Mouse (Mus musculus): Measurements from ENCODE around the gene Rai1. TPM values are rescaled to one million over a fixed set of nuclear protein-coding genes. Genes with fewer than 3 reads are reported as not detected.

Rai1 gene
- polyA plus RNA-seq, 1 experiment: 205 TPM

DNA sequence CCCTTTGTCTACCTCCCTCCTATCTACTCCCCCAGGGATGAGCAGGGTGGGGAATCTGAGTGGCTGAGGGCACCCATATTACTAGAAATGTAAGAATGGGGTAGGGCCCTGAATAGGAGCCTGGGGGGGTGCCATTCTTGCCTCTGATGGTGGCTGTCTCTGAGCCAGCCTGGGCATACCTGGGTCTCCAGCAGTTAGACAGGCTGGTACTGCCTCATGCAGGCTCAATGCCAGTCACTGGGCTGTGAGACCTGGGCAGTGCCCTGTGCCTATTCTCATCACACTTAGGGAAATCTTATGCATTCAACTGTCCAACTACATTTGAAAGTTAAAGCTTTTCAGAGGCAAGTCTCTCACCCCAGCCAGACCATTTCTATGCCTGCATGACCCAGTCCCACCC, 11.6 kb upstream of the Rai1 start:
- no peaks in the 10 kb centered on the region for H3K27me3 ChIP-seq (ENCODE audit: control insufficient read depth, insufficient read depth, low read length)
- H3K4me3 ChIP-seq (ENCODE audit: control insufficient read depth, insufficient read depth, low read length): no peak overlapping the region
- no peak for DNase-seq
- peak overlapping the region; percentile 20; the same call in 1 of the 2 replicates for H3K27ac ChIP-seq (ENCODE audit: control insufficient read depth, insufficient read depth, low read length)
- no peaks in the 10 kb centered on the region for H3K36me3 ChIP-seq (ENCODE audit: control insufficient read depth, insufficient read depth, low read length)
- TF ChIP-seq POLR2A (IDR thresholded peaks at IDR 0.05; ENCODE audit: control insufficient read depth, extremely low read depth, insufficient read depth, low read length, poor library complexity) (no peak), CTCF (IDR thresholded peaks at IDR 0.05; ENCODE audit: borderline replicate concordance, control insufficient read depth, extremely low read depth, insufficient read depth, low read length, poor library complexity) (no peak)
- H3K4me1 ChIP-seq (replicated peaks; ENCODE audit: control insufficient read depth, insufficient read depth, low read length): peaks cover 49% of the 10 kb centered on the region

GRCm38 (mm10) chr11:60093984-60094587, 10.7 kb upstream of the Rai1 start:
- no peak overlapping the region for H3K4me3 ChIP-seq (ENCODE audit: control insufficient read depth, insufficient read depth, low read length)
- no peak for DNase-seq
- TF ChIP-seq CTCF (IDR thresholded peaks at IDR 0.05; ENCODE audit: borderline replicate concordance, control insufficient read depth, extremely low read depth, insufficient read depth, low read length, poor library complexity) (no peak), POLR2A (IDR thresholded peaks at IDR 0.05; ENCODE audit: control insufficient read depth, extremely low read depth, insufficient read depth, low read length, poor library complexity) (no peak)

GRCm38 (mm10) chr11:60094909-60095810, 9.7 kb upstream of the Rai1 start:
- DNase-seq: peak; percentile 40
- Histone ChIP-seq H3K4me1 (replicated peaks; ENCODE audit: control insufficient read depth, insufficient read depth, low read length) (peaks cover 54% of the 10 kb centered on the region), H3K4me3 (ENCODE audit: control insufficient read depth, insufficient read depth, low read length) (no peak overlapping the region), H3K27me3 (ENCODE audit: control insufficient read depth, insufficient read depth, low read length) (no peaks in the 10 kb centered on the region), H3K36me3 (ENCODE audit: control insufficient read depth, insufficient read depth, low read length) (no peaks in the 10 kb centered on the region), H3K27ac (ENCODE audit: control insufficient read depth, insufficient read depth, low read length) (no peak overlapping the region)
- 78% methylated on average over 9 of the region's 9 CpGs for WGBS
- TF ChIP-seq CTCF (IDR thresholded peaks at IDR 0.05; ENCODE audit: borderline replicate concordance, control insufficient read depth, extremely low read depth, insufficient read depth, low read length, poor library complexity): no peak
- no peak for TF ChIP-seq POLR2A (IDR thresholded peaks at IDR 0.05; ENCODE audit: control insufficient read depth, extremely low read depth, insufficient read depth, low read length, poor library complexity)

More at GRCm38 (mm10) chr11:60093984-60094587, 10.7 kb upstream of the Rai1 start:
- peaks cover 49% of the 10 kb centered on the region for H3K4me1 ChIP-seq (replicated peaks; ENCODE audit: control insufficient read depth, insufficient read depth, low read length)
- H3K27me3 ChIP-seq (ENCODE audit: control insufficient read depth, insufficient read depth, low read length): no peaks in the 10 kb centered on the region
- no peaks in the 10 kb centered on the region for H3K36me3 ChIP-seq (ENCODE audit: control insufficient read depth, insufficient read depth, low read length)
- no peak overlapping the region for H3K27ac ChIP-seq (ENCODE audit: control insufficient read depth, insufficient read depth, low read length)
- 93% methylated on average over 7 of the region's 7 CpGs for WGBS

DNA sequence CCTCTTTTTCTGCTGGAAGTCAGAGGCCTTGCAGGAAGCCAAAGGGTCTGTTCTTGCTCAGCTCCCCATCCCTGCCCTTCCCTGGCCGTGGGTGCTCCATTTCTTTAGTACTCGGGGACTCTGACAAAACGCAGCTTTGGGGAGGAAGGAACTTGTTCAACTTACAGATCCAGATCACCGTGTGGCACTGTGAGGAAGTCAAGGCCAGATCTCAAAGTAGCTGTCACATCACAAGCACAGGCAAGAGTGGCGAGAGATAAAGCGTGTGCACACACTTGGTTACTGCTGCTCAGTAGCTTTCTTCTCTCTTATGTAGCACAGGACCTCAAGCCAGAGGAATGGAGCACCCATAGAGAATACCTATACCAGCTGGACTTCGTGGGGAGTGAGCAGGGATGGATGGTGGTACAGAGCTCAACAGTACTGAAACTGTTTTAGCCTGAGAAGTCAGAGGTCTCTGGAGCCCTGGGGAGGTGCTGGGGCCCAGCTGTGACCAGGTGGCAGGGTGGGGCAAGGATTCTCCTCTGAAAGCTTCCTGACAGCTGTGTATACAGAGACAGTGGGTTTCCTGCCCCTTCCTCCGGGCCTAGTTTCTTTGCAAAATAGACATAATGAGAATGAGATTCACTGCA, 5.1 kb upstream of the Rai1 start:
- H3K27ac ChIP-seq (ENCODE audit: control insufficient read depth, insufficient read depth, low read length): peak overlapping the region; percentile 93
- peak; percentile 83 for DNase-seq
- no peaks in the 10 kb centered on the region for H3K36me3 ChIP-seq (ENCODE audit: control insufficient read depth, insufficient read depth, low read length)
- no peaks in the 10 kb centered on the region for H3K27me3 ChIP-seq (ENCODE audit: control insufficient read depth, insufficient read depth, low read length)
- TF ChIP-seq CTCF (IDR thresholded peaks at IDR 0.05; ENCODE audit: borderline replicate concordance, control insufficient read depth, extremely low read depth, insufficient read depth, low read length, poor library complexity) (no peak), POLR2A (IDR thresholded peaks at IDR 0.05; ENCODE audit: control insufficient read depth, extremely low read depth, insufficient read depth, low read length, poor library complexity) (peak; percentile 46; the same call in 1 of the 2 replicates)
- peaks cover 54% of the 10 kb centered on the region for H3K4me1 ChIP-seq (replicated peaks; ENCODE audit: control insufficient read depth, insufficient read depth, low read length)
- 8% methylated on average over 8 of the region's 8 CpGs for WGBS
- peak overlapping the region; percentile 40 for H3K4me3 ChIP-seq (ENCODE audit: control insufficient read depth, insufficient read depth, low read length)

GRCm38 (mm10) chr11:60100827-60101555, 3.8 kb upstream of the Rai1 start:
- peaks cover 41% of the 10 kb centered on the region for H3K4me1 ChIP-seq (replicated peaks; ENCODE audit: control insufficient read depth, insufficient read depth, low read length)
- H3K27me3 ChIP-seq (ENCODE audit: control insufficient read depth, insufficient read depth, low read length): no peaks in the 10 kb centered on the region
- H3K4me3 ChIP-seq (ENCODE audit: control insufficient read depth, insufficient read depth, low read length): no peak overlapping the region
- WGBS: 51% methylated on average over 4 of the region's 4 CpGs
- no peak for DNase-seq
- H3K36me3 ChIP-seq (ENCODE audit: control insufficient read depth, insufficient read depth, low read length): no peaks in the 10 kb centered on the region
- H3K27ac ChIP-seq (ENCODE audit: control insufficient read depth, insufficient read depth, low read length): peak overlapping the region; percentile 93
- TF ChIP-seq CTCF (IDR thresholded peaks at IDR 0.05; ENCODE audit: borderline replicate concordance, control insufficient read depth, extremely low read depth, insufficient read depth, low read length, poor library complexity) (no peak), POLR2A (IDR thresholded peaks at IDR 0.05; ENCODE audit: control insufficient read depth, extremely low read depth, insufficient read depth, low read length, poor library complexity) (no peak)

- Histone ChIP-seq H3K36me3 (ENCODE audit: control insufficient read depth, insufficient read depth, low read length) (no peaks in the 10 kb centered on the region), H3K4me3 (ENCODE audit: control insufficient read depth, insufficient read depth, low read length) (no peak overlapping the region), H3K27me3 (ENCODE audit: control insufficient read depth, insufficient read depth, low read length) (no peaks in the 10 kb centered on the region), H3K4me1 (replicated peaks; ENCODE audit: control insufficient read depth, insufficient read depth, low read length) (peaks cover 45% of the 10 kb centered on the region), H3K27ac (ENCODE audit: control insufficient read depth, insufficient read depth, low read length) (peak overlapping the region; percentile 46)
- TF ChIP-seq CTCF (IDR thresholded peaks at IDR 0.05; ENCODE audit: borderline replicate concordance, control insufficient read depth, extremely low read depth, insufficient read depth, low read length, poor library complexity) (no peak), POLR2A (IDR thresholded peaks at IDR 0.05; ENCODE audit: control insufficient read depth, extremely low read depth, insufficient read depth, low read length, poor library complexity) (no peak)
- WGBS: 93% methylated on average over 4 of the region's 4 CpGs
- no peak for DNase-seq
Observed at GRCm38 (mm10) chr11:60101986-60102385, 2.8 kb upstream of the Rai1 start.

Measured in thymus, adult 2 months (tissue).